Mouse (Mus musculus): ENCODE data around the gene R3hdm1.

- TF ChIP-seq CTCF (IDR thresholded peaks at IDR 0.05; ENCODE audit: control insufficient read depth, insufficient read depth, insufficient replicate concordance, low read depth, low read length) (no peak), POLR2A (IDR thresholded peaks at IDR 0.05; ENCODE audit: control insufficient read depth, low read depth, low read length) (no peak)
Observed at GRCm38 (mm10) chr1:128070003-128070402, 33.1 kb upstream of the R3hdm1 start.
